Mouse (Mus musculus): ENCODE results near the gene Olfr293. TPM values are rescaled to one million over a fixed set of nuclear protein-coding genes. Genes with fewer than 3 reads are reported as not detected.

The Olfr293 gene
- not detected for polyA plus RNA-seq (2017; shearing (Covaris generic))

GRCm38 (mm10) chr7:86648761-86649160 lies at the start of gene Olfr293:
Gene Olfr293, plus strand, starts transcription at chr7:86649061.

GRCm38 (mm10) chr7:86616543-86616942 lies 32.3 kb upstream of the Olfr293 start, which contains the start of gene Olfr294:
Gene Olfr294, minus strand, starts transcription at chr7:86616643.

GRCm38 (mm10) chr7:86688030-86688429 lies 39.2 kb downstream of the Olfr293 start, which contains the start of gene Olfr292:
Gene Olfr292, plus strand, starts transcription at chr7:86688330.

Other genes with a start within 250 kb of the Olfr293 start
- gene Olfr301, start 245.2 kb upstream of the Olfr293 start, polyA plus RNA-seq (2017; shearing (Covaris generic)), result not detected
- not detected for gene Olfr299, start 189.1 kb upstream of the Olfr293 start, polyA plus RNA-seq (2017; shearing (Covaris generic))
- gene Olfr298, start 156.6 kb upstream of the Olfr293 start, polyA plus RNA-seq (2017; shearing (Covaris generic)), result not detected
- not detected for gene Olfr297, start 129.1 kb upstream of the Olfr293 start, polyA plus RNA-seq (2017; shearing (Covaris generic))
- 0.04 TPM for gene Olfr295, start 65.2 kb upstream of the Olfr293 start, polyA plus RNA-seq (2017; shearing (Covaris generic))
- not detected for gene Olfr294, start 32.4 kb upstream of the Olfr293 start, polyA plus RNA-seq (2017; shearing (Covaris generic))
- not detected for gene Olfr292, start 39.3 kb downstream of the Olfr293 start, polyA plus RNA-seq (2017; shearing (Covaris generic))
- not detected for gene Folh1, start 126.9 kb downstream of the Olfr293 start, polyA plus RNA-seq (2017; shearing (Covaris generic))
- 0.04 TPM for gene Vmn2r77, start 146.0 kb downstream of the Olfr293 start, polyA plus RNA-seq (2017; shearing (Covaris generic))